Mouse (Mus musculus): Measurements from ENCODE around the gene Ccdc127.

Ccdc127 gene

DNA sequence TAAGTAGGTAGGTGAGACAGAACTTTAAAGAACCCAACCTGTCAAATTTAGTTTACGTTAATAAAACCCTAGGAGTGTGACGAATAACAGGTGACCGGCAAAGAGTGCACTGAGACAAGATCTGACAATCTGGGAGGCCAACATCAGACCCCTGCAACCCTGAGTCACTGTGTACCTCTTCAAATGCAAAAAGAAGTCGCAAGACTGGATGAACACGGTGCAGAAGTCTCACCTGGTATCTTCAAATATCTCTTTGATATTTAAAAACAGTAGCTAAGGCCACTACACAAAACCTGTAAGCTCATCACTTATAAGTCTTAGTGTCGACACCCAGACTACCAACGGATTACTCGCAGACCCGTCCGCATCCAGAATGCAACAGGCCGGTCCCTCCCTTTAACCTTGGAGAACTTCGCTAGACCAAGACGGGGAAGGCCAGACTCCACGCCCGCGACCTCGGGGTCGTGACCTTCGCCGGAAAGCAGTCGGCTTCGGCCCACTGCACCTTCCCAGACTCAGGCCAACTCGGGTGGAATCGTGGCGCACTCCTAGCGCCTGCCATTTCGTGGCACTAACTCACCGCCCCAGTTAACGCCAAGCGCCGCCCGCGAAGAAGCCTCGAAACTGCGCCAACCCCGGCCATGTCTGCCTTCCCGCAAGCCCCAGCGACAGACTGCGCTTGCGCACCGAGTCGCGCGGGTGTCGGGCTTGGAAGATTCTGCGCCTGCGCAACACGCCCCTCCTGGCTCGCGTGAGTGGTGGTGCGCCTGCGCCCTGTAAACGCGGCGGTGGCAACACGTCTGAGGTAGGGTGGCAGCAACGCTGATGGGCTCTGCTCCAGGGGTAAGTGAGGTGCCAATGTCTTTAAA, at the start of gene Ccdc127, which contains the start of gene Sdha:
TSS of gene Ccdc127 (plus strand) at position 744 of the 869 bp plus-strand sequence.
TSS of gene Sdha (minus strand) at position 715 of the 869 bp plus-strand sequence.
- DNase-seq (ENCODE audit: low spot score in 2 of 2), result peak; percentile 96 to 98

DNA sequence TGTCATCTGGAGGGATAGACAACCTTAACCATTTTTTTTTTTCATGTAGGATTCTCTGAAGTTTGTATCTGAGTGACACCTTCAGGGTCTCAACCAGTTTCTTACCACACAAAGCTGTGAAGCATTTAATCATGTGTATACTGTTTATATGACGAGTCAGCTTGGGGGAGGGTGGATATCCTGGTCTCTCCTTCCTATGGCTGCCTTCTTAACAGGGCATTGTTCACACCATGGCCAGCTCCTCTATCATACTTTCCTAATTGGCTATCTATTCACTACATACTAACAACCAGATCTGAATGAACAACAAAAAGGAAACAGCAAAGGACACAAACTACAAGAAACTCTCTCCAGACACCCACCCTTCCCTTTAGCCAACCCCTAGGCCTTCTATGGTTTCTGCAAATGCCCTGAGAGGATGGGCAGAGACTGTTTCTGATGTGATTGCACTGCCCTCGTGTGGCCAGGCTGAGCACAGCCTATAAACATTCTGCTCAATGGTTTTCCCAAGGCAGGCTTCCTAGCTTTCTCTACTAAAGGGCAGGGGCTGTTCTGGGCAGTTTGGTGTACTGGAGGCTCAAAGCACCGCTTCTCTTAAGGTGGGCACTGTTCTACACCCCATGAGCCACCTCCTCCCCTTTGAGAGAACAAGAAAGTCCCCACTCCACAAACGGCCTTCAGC, 49.0 kb upstream of the Ccdc127 start:
- peak; percentile 76 to 86 for DNase-seq (ENCODE audit: low spot score in 2 of 2)

- peak in 1 of 2 experiments; percentile 26 for DNase-seq (ENCODE audit: low spot score in 2 of 2)
Observed at GRCm38 (mm10) chr13:74301607-74301984, 48.5 kb upstream of the Ccdc127 start.

GRCm38 (mm10) chr13:74302050-74303037, 47.8 kb upstream of the Ccdc127 start:
- no peak for DNase-seq (ENCODE audit: low spot score in 2 of 2)

DNA sequence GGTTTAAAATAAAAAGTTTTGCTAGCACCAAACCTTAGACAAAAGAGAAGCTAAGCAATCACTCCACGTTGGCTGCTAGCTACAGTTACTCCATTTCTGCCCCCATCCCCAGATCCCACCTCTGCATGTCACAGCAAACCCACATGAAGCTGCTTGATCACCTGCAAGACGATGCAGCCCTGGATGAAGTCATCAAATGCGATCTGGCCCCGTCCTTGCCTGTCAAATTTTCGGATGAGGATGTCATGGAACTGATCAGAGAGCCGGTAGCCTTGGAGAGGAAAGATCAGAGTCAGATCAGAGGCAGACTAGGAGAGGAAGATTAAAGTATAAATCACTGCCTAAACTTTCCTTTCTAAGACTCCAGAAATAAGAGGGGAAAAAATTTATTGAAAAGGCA, 44.7 kb upstream of the Ccdc127 start:
- no peak for DNase-seq (ENCODE audit: low spot score in 2 of 2)

- DNase-seq (ENCODE audit: low spot score in 2 of 2), result no peak
Observed at GRCm38 (mm10) chr13:74305780-74306179, 44.3 kb upstream of the Ccdc127 start.

DNA sequence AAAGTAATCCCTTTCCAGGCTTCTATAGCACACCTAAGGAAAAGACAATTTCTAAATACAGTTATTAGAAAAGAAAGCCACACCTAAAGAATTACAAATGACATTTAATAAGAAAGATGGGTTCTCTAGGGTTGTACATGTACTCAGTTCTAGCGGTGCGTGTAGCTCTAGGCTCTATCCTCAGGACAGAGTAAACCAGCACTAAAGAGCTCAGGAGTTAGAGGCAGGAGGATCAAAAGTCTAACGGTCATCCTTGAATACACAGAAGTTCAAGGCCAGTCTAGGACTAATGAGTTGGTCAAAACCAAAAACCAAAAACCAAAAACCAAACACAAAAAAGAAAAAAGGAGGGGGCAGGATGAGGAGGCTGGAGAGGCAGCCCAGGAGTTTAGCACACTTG, 35.5 kb upstream of the Ccdc127 start:
- DNase-seq (ENCODE audit: low spot score in 2 of 2), result no peak

GRCm38 (mm10) chr13:74316386-74316785, 33.7 kb upstream of the Ccdc127 start:
- DNase-seq (ENCODE audit: low spot score in 2 of 2), result no peak

DNA sequence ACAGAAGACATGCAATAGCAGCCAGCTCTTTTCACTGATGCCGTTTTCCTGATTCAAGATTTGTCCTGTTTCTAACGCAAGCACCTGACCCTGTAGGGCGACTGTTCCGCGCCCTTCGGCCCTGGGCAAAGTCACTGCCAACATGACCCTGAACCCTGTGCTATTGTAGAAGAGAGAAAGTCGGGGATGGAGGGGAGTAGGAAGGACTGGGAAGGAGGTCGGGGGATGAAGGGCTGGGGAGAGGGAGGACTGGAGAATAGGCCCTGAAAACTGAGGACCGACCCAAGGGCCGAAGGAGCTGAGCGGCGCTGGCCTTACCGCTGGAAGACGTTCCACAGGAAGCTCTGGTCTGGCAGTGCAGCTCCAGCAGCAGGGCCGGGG, 33.3 kb upstream of the Ccdc127 start:
- peak; percentile 26 to 29 for DNase-seq (ENCODE audit: low spot score in 2 of 2)

GRCm38 (mm10) chr13:74317170-74317849, 32.8 kb upstream of the Ccdc127 start, which contains the start of gene Pdcd6:
TSS of gene Pdcd6 (minus strand) at chr13:74317580.
- peak; percentile 92 to 95 for DNase-seq (ENCODE audit: low spot score in 2 of 2)

DNA sequence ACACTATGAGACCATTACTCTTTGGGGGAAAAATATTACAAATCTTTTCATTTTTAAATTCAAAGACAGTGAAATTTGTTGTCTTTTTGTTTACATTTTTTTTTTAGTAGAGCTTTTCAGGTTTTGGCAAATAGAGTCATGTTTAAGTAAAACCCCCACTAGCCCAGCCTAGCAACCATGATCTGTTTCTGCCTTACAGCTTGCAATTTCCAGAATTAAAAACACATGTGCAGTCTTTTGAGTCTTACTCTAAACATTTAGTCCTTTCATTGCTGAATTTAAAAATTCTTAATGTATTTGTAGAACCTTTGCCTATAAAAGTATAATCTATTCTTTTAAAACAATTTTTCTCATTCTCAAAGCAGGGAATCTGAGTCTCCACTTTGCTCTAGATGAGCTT, 20.8 kb upstream of the Ccdc127 start:
- DNase-seq (ENCODE audit: low spot score in 2 of 2), result no peak

- DNase-seq (ENCODE audit: low spot score in 2 of 2), result no peak
Observed at GRCm38 (mm10) chr13:74341036-74341435, 9.1 kb upstream of the Ccdc127 start.

GRCm38 (mm10) chr13:74350435-74350906, 362 bp downstream of the Ccdc127 start:
- DNase-seq (ENCODE audit: low spot score in 2 of 2), result peak; percentile 32 to 33

DNA sequence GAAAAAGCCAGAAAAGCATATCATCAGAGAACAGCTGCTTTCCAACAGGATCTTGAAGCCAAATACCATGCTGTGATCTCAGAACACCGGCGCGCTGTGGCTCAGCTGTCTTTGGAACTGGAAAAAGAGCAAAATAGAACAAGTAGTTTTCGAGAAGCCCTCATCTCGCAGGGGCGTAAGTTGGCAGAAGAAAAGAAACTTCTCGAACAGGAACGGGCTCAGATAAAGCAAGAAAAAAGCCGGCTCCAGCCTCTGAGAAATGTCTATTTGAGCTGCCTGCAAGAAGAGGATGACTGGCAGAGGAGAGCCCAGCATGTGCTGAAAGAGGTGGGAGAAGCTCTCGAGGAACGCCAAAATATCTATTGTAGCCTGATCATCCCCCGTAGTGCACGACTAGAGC, 6.4 kb downstream of the Ccdc127 start:
- DNase-seq (ENCODE audit: low spot score in 2 of 2), result no peak

DNA sequence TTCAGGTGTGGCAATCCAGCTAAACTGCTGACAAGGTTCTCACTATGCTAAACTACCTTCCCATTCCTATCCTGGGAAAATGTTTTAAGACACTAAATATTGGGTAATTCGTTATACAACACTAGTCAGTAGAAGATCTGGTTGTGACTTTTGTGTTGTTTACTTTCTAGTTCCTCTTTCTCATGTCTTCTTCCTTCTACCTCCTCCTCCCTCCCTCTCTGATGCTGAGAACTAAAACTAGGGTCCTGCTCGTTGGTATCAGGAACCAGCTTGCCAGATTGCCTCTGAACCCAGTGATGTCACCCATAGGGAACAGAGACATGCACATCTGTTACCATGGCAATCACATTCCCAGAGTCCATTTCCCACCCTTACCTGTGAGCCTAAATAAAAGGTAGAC, 12.1 kb downstream of the Ccdc127 start:
- DNase-seq (ENCODE audit: low spot score in 2 of 2), result no peak

- no peak for DNase-seq (ENCODE audit: low spot score in 2 of 2)
Observed at GRCm38 (mm10) chr13:74363176-74363858, 13.2 kb downstream of the Ccdc127 start.

- DNase-seq (ENCODE audit: low spot score in 2 of 2), result no peak
Observed at GRCm38 (mm10) chr13:74363859-74364235, 13.7 kb downstream of the Ccdc127 start, which contains the start of gene Lrrc14b. TSS of gene Lrrc14b (minus strand) at chr13:74364005.

- DNase-seq (ENCODE audit: low spot score in 2 of 2), result no peak
Observed at GRCm38 (mm10) chr13:74381533-74382276, 31.6 kb downstream of the Ccdc127 start.

DNA sequence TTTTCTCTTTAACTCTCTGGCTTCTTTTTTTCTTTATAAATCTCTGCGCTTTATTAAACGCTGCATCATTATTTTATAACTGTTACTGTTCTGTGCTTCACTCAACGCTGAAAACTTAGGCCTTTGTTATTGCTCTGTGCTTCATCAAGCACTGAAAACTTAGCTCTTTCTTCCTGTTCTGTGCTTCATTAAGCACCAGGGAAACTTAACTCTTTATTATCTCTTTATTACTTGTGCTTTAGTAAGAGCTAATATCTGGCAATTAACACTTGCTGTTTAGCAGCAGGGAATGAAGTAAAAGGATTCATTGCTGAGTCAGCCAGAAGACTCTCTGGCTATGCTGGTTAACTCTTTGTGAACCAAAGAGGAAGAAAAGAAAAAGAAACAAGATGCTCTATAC, 32.2 kb downstream of the Ccdc127 start:
- no peak for DNase-seq (ENCODE audit: low spot score in 2 of 2)

DNA sequence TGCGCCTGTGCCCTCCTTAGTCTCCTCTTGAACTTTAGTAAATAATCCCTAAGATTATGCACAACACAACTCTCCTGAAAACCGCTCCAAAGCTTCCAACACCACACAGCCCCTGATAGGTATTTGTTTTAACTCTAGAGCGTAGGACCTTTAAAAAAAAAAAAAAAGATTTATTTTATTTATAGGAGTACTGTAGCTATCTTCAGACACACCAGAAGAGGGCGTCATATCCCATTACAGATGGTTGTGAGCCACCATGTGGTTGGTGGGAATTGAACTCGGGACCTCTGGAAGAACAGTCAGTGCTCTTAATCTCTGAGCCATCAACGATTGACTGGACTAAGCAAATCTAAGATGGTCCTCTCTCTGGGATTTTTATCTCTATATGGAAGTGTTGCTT, 39.6 kb downstream of the Ccdc127 start:
- DNase-seq (ENCODE audit: low spot score in 2 of 2), result no peak

Measured in right cerebral cortex, postnatal 10 days (tissue).